Mouse (Mus musculus) spleen, adult 2 months (tissue): ENCODE measurements around the gene Gfral. TPM values are rescaled to one million over a fixed set of nuclear protein-coding genes. Genes with fewer than 3 reads are reported as not detected.

ENCODE experiments used
- DNase-seq, 2 experiments: peaks; one replicate each; pipeline versions ENCODE4 v3.0.0 to v3.0.0-alpha.2; 2012 to 2021; ENCODE audit warnings: low spot score in 2 of 2, low read depth in 1 of 2
- H3K27ac ChIP-seq: fragments of 200-500 bp; 2 replicates; pipeline ENCODE4 v1.5.1; 2012; ENCODE audit warnings: low read length, inconsistent platforms; ENCODE audit not compliant: insufficient read depth
- H3K27me3 ChIP-seq: fragments of 200-500 bp; 2 replicates; pipeline ENCODE4 v1.6.1; 2012; ENCODE audit warnings: mild to moderate bottlenecking, moderate library complexity, low read length, inconsistent platforms; ENCODE audit not compliant: control insufficient read depth, insufficient read depth
- H3K36me3 ChIP-seq: fragments of 200-500 bp; 2 replicates; pipeline ENCODE4 v1.6.1; 2012; ENCODE audit warnings: mild to moderate bottlenecking, low read length, inconsistent platforms; ENCODE audit not compliant: control insufficient read depth, insufficient read depth
- H3K4me1 ChIP-seq: fragments of 200-500 bp; 2 replicates; pipeline ENCODE4 v1.6.1; 2011; ENCODE audit warnings: inconsistent platforms; ENCODE audit not compliant: control insufficient read depth, insufficient read depth, insufficient read length
- H3K4me3 ChIP-seq: fragments of 200-500 bp; 2 replicates; pipeline ENCODE4 v1.5.1; 2011; ENCODE audit warnings: mild to moderate bottlenecking, inconsistent platforms; ENCODE audit not compliant: insufficient read depth, insufficient read length; ENCODE audit errors: extremely low read depth
- CTCF ChIP-seq: fragments of 200-500 bp; IDR thresholded peaks from 2 replicates; pipeline ENCODE4 v1.5.1; 2011; ENCODE audit warnings: mild to moderate bottlenecking, inconsistent platforms; ENCODE audit not compliant: insufficient read depth, insufficient read length, insufficient replicate concordance; ENCODE audit errors: extremely low read depth
- POLR2A ChIP-seq: fragments of 200-500 bp; IDR thresholded peaks from 2 replicates; pipeline ENCODE4 v1.6.1; 2011; ENCODE audit warnings: low read depth, low read length, inconsistent platforms
- WGBS: fragments of 180-500 bp; shearing (Covaris S2); methylation state at CpG from one replicate; pipeline ENCODE4 v1.1.7; 2018; 5-methylcytosine and 5-hydroxymethylcytosine counted together
- polyA plus RNA-seq: library from polyadenylated mRNA; depleted of rRNA; stranded (reverse); fragments of >200 nt; gene quantifications from 2 replicates; pipeline ENCODE4 v1.2.3, GENCODE M21; 2012; rRNA removed

Gene Gfral
- not detected in 2 replicates for polyA plus RNA-seq

DNA sequence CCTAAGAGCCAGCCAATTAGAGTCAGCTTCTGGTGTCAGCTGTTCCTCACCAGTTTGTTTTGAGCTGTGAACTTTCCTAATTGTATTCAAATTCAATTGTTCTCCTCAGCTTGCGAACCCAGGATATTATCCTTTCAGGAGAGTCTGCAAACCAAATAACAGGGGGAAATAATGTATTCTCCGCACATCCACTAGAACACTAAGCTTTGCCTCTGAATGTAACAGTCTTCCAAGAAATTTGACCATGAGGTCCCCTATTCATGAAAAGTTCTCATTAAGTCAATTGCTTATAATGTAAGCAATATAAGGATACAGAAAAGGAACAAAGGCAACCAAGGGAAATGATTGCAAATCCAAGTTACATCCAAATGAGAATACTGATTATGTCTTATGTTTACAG lies at the start of gene Gfral:
Gene Gfral, minus strand, starts transcription at position 101 of the 400 bp plus-strand sequence.
- DNase-seq: no peak
- 89% methylated on average over 2 of the region's 2 CpGs for WGBS
- Histone ChIP-seq H3K36me3 (no peaks in the 10 kb centered on the region), H3K4me1 (no peaks in the 10 kb centered on the region), H3K4me3 (no peak within 1 kb of the TSS), H3K27me3 (no peaks in the 10 kb centered on the region), H3K27ac (no peak within 1 kb of the TSS)
- TF ChIP-seq POLR2A (no peak), CTCF (no peak)

- WGBS: 43% methylated on average over 5 of the region's 5 CpGs
- H3K4me1 ChIP-seq: no peaks in the 10 kb centered on the region
- no peak overlapping the region for H3K4me3 ChIP-seq
- TF ChIP-seq CTCF (no peak), POLR2A (no peak)
- no peak overlapping the region for H3K27ac ChIP-seq
- no peaks in the 10 kb centered on the region for H3K27me3 ChIP-seq
- no peak for DNase-seq
- no peaks in the 10 kb centered on the region for H3K36me3 ChIP-seq
Observed at GRCm38 (mm10) chr9:76257731-76258130, 44.3 kb upstream of the Gfral start.

DNA sequence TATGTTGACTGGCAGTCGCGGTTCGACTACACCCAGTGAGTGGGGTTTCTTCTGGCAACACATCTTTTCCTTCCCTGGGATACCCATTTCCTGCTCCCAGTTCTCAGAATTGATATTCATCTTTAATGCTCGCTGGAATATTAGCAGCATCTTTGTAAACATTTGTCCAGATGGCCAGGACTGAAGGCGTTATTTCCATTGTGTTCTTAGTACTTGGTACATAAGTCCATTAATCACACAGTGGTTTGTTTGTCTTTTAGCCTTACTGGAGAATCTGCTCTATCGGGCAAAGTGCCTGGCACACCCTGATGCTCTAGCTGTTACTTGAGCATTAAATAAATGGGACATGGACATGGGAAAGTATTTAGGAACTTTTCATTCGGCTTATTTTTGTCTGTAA lies 39.1 kb upstream of the Gfral start:
- H3K27ac ChIP-seq: no peak overlapping the region
- 87% methylated on average over 7 of the region's 7 CpGs for WGBS

GRCm38 (mm10) chr9:76252109-76252508 lies 38.7 kb upstream of the Gfral start:
- WGBS: 75% methylated on average over 4 of the region's 4 CpGs
- no peak for TF ChIP-seq CTCF
- no peak for TF ChIP-seq POLR2A
- Histone ChIP-seq H3K27me3 (no peaks in the 10 kb centered on the region), H3K36me3 (no peaks in the 10 kb centered on the region), H3K4me3 (no peak overlapping the region), H3K4me1 (no peaks in the 10 kb centered on the region), H3K27ac (no peak overlapping the region)
- DNase-seq: no peak

More for the DNA sequence above, 39.1 kb upstream of the Gfral start:
- no peak for DNase-seq
- Histone ChIP-seq H3K4me1 (no peaks in the 10 kb centered on the region), H3K4me3 (no peak overlapping the region), H3K36me3 (no peaks in the 10 kb centered on the region), H3K27me3 (no peaks in the 10 kb centered on the region)
- no peak for TF ChIP-seq CTCF
- no peak for TF ChIP-seq POLR2A

DNA sequence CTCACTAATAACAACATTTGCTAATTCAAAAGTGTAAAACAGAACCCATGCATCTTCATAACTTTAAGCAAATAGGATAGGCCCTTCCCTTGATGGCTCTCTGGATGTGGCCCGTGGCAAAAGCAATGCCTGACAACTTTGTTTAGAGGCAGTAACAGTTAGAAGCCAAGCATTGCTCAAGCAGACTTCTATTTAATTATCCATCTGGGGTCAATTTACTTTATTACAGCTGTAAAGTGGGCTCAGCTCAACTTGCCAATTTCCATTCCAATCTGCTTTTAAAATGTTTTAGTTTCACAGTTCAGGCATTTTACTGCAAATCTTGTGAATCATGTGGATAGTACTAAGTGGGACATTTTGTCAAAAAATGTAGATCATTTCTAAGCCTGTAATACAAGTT lies 28.9 kb upstream of the Gfral start:
- DNase-seq: no peak
- Histone ChIP-seq H3K27ac (no peak overlapping the region), H3K36me3 (no peaks in the 10 kb centered on the region), H3K27me3 (no peaks in the 10 kb centered on the region), H3K4me3 (no peak overlapping the region), H3K4me1 (no peaks in the 10 kb centered on the region)
- 49% methylated on average over 1 of the region's 1 CpGs for WGBS
- no peak for TF ChIP-seq CTCF
- no peak for TF ChIP-seq POLR2A

GRCm38 (mm10) chr9:76237946-76238345 lies 24.5 kb upstream of the Gfral start:
- Histone ChIP-seq H3K27me3 (no peaks in the 10 kb centered on the region), H3K4me3 (no peak overlapping the region), H3K27ac (no peak overlapping the region), H3K36me3 (no peaks in the 10 kb centered on the region), H3K4me1 (no peaks in the 10 kb centered on the region)
- TF ChIP-seq CTCF: no peak
- no peak for TF ChIP-seq POLR2A
- whole genome bisulfite sequencing: 68% methylated on average over 5 of the region's 5 CpGs
- DNase-seq: no peak

DNA sequence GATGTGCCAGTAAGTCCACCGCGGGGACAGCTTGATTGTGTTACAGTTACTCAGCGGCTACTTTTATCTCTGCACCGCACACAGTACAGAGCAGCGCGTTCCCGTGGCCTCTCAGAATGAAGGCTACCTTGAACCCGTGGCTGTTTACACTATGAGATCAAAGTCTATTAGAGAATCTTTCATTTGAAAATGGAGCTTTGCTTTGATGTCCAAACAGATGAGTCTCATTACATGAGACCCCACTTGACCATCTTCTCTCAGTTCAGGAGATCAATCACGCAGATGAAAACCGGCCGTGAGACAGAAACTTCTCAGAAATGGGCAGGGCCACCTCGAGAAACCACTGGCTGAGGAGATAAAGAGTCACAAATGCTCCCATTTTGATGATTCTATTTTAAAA lies 23.8 kb upstream of the Gfral start:
- Histone ChIP-seq H3K27ac (no peak overlapping the region), H3K4me1 (no peaks in the 10 kb centered on the region), H3K36me3 (no peaks in the 10 kb centered on the region), H3K27me3 (no peaks in the 10 kb centered on the region), H3K4me3 (no peak overlapping the region)
- no peak for TF ChIP-seq POLR2A
- no peak for TF ChIP-seq CTCF
- no peak for DNase-seq
- 62% methylated on average over 12 of the region's 12 CpGs for WGBS
